Mouse (Mus musculus) yolk sac, embryonic 10.5 days (tissue): ENCODE data around the gene Mrps18a.

Source experiments
- DNase-seq: peaks from one replicate; pipeline ENCODE4 v3.0.0-alpha.2; 2017; ENCODE audit warnings: low spot score

Mrps18a gene

GRCm38 (mm10) chr17:46143578-46144423, 33.0 kb downstream of the Mrps18a start, which contains the start of gene Rsph9:
TSS of gene Rsph9 (minus strand) at chr17:46144216.
- peak; percentile 86 for DNase-seq

GRCm38 (mm10) chr17:46152847-46153782, 42.3 kb downstream of the Mrps18a start, which contains the start of gene Mad2l1bp:
TSS of gene Mad2l1bp (minus strand) at chr17:46153553.
- DNase-seq = peak; percentile 92

GRCm38 (mm10) chr17:46154336-46154735, 43.5 kb downstream of the Mrps18a start:
- DNase-seq = no peak

GRCm38 (mm10) chr17:46156680-46157079, 45.9 kb downstream of the Mrps18a start:
- no peak for DNase-seq

- DNase-seq = no peak
Observed at GRCm38 (mm10) chr17:46157131-46157530, 46.3 kb downstream of the Mrps18a start.

GRCm38 (mm10) chr17:46159236-46159635, 48.5 kb downstream of the Mrps18a start:
- DNase-seq = peak; percentile 36

- DNase-seq = peak; percentile 94
Observed at GRCm38 (mm10) chr17:46160090-46160662, 49.4 kb downstream of the Mrps18a start.

- DNase-seq = peak; percentile 97
Observed at GRCm38 (mm10) chr17:46160686-46161085, 49.9 kb downstream of the Mrps18a start, which contains the start of gene Gtpbp2. TSS of gene Gtpbp2 (plus strand) at chr17:46161032.

GRCm38 (mm10) chr17:46161179-46161578, 50.4 kb downstream of the Mrps18a start:
- no peak for DNase-seq

- no peak for DNase-seq
Observed at GRCm38 (mm10) chr17:46161710-46162109, 50.9 kb downstream of the Mrps18a start.

GRCm38 (mm10) chr17:46162551-46162950, 51.8 kb downstream of the Mrps18a start:
- peak; percentile 31 for DNase-seq

- DNase-seq = peak; percentile 76
Observed at GRCm38 (mm10) chr17:46162951-46163421, 52.2 kb downstream of the Mrps18a start.

GRCm38 (mm10) chr17:46164301-46164700, 53.5 kb downstream of the Mrps18a start:
- no peak for DNase-seq

GRCm38 (mm10) chr17:46164791-46165190, 54.0 kb downstream of the Mrps18a start:
- DNase-seq = no peak

GRCm38 (mm10) chr17:46165460-46165859, 54.7 kb downstream of the Mrps18a start:
- DNase-seq = no peak

- DNase-seq = no peak
Observed at GRCm38 (mm10) chr17:46166270-46166669, 55.5 kb downstream of the Mrps18a start.

- no peak for DNase-seq
Observed at GRCm38 (mm10) chr17:46167014-46167413, 56.2 kb downstream of the Mrps18a start.

GRCm38 (mm10) chr17:46168318-46168717, 57.5 kb downstream of the Mrps18a start:
- DNase-seq = peak; percentile 67

- DNase-seq = no peak
Observed at GRCm38 (mm10) chr17:46168768-46169167, 58.0 kb downstream of the Mrps18a start.

- DNase-seq = peak; percentile 36
Observed at GRCm38 (mm10) chr17:46170538-46170937, 59.8 kb downstream of the Mrps18a start.
